Mouse (Mus musculus): ENCODE measurements around the gene Gm17728.
"Not testable (repeated sequence)": the region's sequence is repeated elsewhere in the genome, so short reads cannot be mapped to it uniquely, and the experiment has no call there.

Gm17728 gene
- long read RNA-seq, experiment 1 = 0 reads
- long read RNA-seq, experiment 2 = 0 reads

DNA sequence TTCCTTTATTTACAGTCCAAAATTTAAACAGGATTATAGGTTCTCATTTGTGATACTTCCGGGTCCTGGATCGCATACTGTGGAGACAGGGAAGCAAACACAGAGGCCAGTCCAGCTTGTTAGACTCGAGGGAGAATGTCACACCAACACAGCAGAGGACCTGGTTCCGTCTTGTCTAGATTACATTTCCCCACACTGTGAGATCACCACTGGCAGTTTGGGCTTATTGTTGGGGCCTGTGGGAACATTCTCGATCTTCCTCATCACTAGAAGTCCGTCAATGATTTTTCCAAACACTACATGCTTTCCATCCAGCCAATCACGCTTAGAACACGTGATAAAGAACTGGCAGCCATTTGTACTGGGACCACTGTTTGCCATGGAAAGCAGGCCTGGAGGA lies at the start of gene Gm17728:
Gene Gm17728 (plus strand): TSS at position 301 of the 400 bp plus-strand sequence.
- intact Hi-C loops (cut with DNase I) = not testable (repeated sequence)

DNA sequence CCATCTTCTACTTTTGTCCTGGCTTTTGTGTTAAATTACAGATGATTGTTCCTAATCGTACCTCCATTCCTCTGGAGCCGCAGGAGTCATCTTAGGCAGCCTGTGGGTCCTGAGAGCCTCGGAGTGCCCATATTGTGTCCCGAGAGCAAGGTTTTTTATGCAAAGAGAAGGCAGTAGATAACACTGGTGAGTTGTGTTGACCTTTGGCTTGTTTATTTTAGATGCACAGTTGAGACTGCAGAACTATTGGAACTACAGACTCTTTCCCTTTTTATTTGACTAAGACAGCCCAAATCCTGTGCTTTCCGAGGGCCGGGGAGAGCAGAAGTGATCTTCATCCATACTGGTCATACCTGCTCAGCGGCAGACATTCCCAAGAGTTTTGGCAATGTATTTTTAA lies 24.4 kb upstream of the Gm17728 start:
- intact Hi-C loops (cut with DNase I) = no loop called here

DNA sequence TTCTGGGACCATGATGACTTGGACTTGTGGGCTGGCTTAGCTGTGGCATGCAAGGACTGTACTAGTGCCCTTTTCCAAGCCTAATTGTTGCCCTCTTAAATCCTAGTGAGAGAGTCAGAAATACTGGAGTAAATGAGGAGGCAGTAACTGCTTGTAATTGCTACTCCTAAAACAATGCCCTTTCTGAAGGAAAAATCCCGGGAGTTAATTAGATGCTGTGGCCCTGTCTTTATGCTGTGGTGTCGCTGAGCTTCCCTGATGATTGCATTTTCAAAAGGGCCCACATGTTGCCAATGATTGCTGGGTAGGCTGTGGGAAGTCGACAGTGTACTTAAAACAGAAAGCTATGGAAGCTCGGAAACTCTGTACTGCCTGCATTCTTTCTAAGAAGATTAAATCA lies 23.3 kb upstream of the Gm17728 start:
- intact Hi-C loops (cut with DNase I) = no loop called here

DNA sequence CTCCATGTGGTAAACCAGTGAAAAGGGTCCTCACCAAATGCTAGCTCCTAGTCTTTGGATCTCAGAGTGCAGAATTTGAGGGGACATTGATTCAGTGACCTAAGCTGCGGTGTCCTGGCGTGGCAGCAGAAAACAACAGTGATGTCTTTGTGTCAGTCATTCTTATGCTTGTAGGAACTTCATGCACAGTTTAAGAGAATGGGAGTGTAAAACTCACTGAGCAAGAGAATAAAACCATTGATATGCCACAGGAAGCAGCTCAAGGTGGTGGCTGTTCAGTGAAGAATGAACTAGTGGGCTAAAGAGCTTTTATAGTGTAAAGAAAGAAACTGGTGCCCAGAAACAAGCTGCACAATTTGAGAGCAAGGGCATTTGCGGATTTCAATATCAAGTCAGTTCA lies 17.9 kb upstream of the Gm17728 start:
- intact Hi-C loops (cut with DNase I) = no loop called here

DNA sequence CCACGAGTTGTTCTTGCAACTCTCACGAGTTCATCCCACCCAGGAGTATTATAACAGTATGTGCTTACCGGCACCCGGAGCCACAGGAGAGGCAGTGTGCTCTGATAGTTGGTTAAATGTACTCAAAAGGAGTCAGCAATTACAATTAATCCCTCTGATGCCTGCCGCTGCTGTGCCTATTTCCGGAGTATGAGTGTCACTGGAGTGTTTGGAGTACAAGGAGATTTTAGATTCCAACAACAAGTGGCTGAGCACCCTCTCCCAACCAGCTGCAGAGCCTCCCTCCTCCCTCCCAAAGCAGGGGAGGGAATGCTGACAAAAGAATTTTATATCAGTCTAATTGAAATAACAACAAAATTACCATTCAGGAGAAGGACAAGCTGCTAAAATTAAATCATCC lies 14.2 kb upstream of the Gm17728 start:
- intact Hi-C loops (cut with DNase I) = no loop called here

DNA sequence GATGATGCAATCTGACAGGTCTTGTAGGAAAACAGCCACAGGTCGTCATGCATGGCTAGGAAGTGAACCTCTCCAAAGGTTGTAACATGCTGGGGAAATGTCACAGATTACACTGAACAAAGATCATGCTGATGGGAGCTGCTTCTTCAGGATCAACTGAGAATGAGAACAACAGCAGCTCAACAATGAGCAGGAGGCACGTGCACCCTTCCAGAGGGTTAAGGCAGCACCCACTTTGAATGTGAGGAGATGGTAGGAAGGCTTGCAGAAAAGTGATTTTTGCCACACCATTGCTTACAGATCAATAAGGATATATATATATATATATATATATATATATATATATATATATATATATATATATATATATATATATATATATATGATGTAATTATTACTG lies 2.8 kb upstream of the Gm17728 start:
- intact Hi-C loops (cut with DNase I) = no loop called here

DNA sequence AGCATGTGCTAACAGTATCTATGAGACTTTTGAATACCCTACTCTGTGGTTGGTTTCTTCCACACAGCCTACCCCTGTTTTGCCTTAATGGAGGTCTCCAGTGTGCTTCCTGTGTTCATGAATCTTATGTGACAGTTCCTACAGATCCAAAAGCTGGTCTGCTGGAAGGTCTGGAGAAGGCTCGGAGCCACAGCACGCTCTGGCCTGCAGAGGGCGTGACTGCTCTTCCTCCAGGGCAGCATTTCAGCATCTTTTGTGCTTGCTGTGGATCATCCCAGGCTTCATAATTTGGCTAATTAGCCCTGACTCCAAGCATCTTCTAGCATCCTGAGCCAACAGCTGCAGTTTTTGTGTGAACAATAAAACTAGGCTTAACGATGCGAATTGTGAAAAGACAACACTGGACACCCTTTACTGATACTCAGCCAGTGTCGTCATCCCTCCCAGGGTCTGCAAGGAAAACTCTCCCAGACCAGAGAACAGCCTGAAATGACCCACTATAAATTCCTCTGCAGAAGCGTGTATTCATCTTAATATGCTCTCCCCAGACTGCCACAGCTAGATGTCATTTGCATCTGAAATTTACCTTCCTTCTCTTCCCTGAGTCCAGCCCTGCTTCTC lies 6.6 kb downstream of the Gm17728 start:
- intact Hi-C loops (cut with DNase I) = no loop called here

DNA sequence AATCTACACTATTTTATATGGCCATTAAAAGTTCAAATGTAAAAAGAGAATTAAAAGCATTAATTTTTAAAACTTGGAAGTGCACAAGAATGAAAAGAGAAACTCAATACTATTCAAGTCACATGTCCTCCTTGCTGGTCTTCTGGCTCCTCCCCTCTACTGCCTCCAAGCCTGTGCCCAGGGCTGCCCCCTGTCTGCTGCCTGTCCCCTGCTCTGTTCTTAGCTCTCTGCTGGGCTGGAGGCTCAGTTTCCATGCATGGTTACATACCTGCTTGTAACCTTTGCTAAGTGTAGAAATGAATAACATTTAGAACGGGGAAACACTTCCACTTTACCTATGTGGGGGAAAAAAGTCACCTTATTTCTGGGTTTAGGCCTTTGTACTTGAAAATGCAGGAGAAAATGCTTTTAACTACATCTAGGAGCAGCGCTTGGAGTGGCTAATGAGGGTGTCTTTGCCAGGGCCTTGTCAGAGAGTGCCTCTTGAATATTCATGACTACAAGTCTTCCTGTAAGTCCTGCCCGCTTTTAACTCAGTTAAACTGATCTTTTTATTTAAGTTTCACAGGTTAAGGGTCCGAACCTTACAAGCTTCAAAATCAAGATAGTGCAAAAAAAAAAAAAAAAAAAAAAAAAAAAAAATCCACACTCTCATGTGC lies 18.3 kb downstream of the Gm17728 start:
- intact Hi-C loops (cut with DNase I) = no loop called here

DNA sequence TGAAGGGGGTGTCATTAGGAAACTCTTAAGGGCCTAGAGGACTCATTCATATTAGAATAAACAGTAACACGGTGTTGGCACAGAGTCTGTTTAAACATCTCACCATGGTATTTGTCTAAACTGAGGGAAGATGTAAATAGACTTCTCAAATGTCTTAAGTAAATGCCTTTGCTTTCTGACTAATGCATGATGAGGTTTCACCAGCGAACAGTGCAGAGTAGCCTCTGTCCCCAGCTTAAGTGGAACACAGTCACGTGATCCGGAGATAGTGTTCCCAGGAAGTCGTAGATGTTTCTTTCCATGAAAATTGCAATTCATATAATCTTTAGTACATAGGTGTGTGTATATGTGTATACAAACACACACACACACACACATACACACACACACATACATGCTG lies 34.5 kb downstream of the Gm17728 start:
- intact Hi-C loops (cut with DNase I) = no loop called here

DNA sequence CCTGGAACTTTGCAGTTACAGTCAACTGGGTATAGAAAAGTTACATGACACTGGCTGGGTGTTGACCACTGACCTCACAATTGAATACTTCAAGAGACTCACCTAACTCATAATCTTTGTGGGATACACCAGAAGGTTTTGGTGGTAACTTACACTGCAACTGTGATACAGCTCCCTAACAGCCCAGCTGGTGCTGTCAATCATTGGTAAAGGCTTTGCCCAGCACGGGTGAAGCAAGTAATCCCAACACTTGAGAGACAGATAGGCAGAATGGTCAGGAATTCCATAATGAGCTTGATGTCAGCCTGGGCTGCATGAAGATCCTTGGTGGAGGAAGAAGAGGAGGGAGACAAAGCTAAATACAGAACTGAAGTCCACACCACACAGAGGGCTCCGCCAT lies 39.0 kb downstream of the Gm17728 start:
- intact Hi-C loops (cut with DNase I) = no loop called here
